Mouse (Mus musculus): ENCODE results near the gene Mef2c. TPM values are rescaled to one million over a fixed set of nuclear protein-coding genes. Genes with fewer than 3 reads are reported as not detected.

Mef2c gene
- polyA plus RNA-seq (2015; fragmentation: Nextera tagmentation; extraction: Ambion mirVana), result 169 and 192 TPM in 2 replicates

GRCm38 (mm10) chr13:83503919-83504318, at the start of gene Mef2c:
Gene Mef2c (plus strand): TSS chr13:83504034.
- Histone ChIP-seq H3K9ac (no peak within 1 kb of the TSS), H3K9me3 (no peaks in the 10 kb centered on the region), H3K4me1 (no peaks in the 10 kb centered on the region), H3K36me3 (no peaks in the 10 kb centered on the region), H3K4me3 (no peak within 1 kb of the TSS), H3K27me3 (no peaks in the 10 kb centered on the region), H3K27ac (no peak within 1 kb of the TSS), H3K4me2 (no peak within 1 kb of the TSS)
- 81% methylated on average over 7 of the region's 7 CpGs for WGBS
- ATAC-seq (ENCODE audit: insufficient number of reproducible peaks, insufficient read depth, low FRiP score, low TSS enrichment, low read depth), result no peak

GRCm38 (mm10) chr13:83458729-83459128, 45.1 kb upstream of the Mef2c start:
- Histone ChIP-seq H3K27me3 (no peaks in the 10 kb centered on the region), H3K4me2 (no peak overlapping the region), H3K36me3 (no peaks in the 10 kb centered on the region), H3K4me1 (peaks cover 21% of the 10 kb centered on the region), H3K9me3 (no peaks in the 10 kb centered on the region), H3K4me3 (no peak overlapping the region), H3K27ac (0 out of 2 replicates have a peak overlapping the region, but pooled peaks have one; percentile 1), H3K9ac (no peak overlapping the region)
- ATAC-seq (ENCODE audit: insufficient number of reproducible peaks, insufficient read depth, low FRiP score, low TSS enrichment, low read depth), result peak; percentile 84

GRCm38 (mm10) chr13:83459600-83459999, 44.2 kb upstream of the Mef2c start:
- no peaks in the 10 kb centered on the region for H3K9me3 ChIP-seq
- H3K4me1 ChIP-seq, result peaks cover 21% of the 10 kb centered on the region
- H3K27me3 ChIP-seq, result no peaks in the 10 kb centered on the region
- no peak overlapping the region for H3K4me3 ChIP-seq
- ATAC-seq (ENCODE audit: insufficient number of reproducible peaks, insufficient read depth, low FRiP score, low TSS enrichment, low read depth), result no peak
- 68% methylated on average over 3 of the region's 3 CpGs for WGBS
- no peaks in the 10 kb centered on the region for H3K36me3 ChIP-seq
- H3K4me2 ChIP-seq, result no peak overlapping the region
- no peak overlapping the region for H3K9ac ChIP-seq
- 0 out of 2 replicates have a peak overlapping the region, but pooled peaks have one; percentile 28 for H3K27ac ChIP-seq

GRCm38 (mm10) chr13:83460620-83461019, 43.2 kb upstream of the Mef2c start:
- no peaks in the 10 kb centered on the region for H3K36me3 ChIP-seq
- H3K9ac ChIP-seq, result no peak overlapping the region
- no peaks in the 10 kb centered on the region for H3K27me3 ChIP-seq
- H3K27ac ChIP-seq, result no peak overlapping the region
- H3K9me3 ChIP-seq, result no peaks in the 10 kb centered on the region
- no peak overlapping the region for H3K4me3 ChIP-seq
- H3K4me1 ChIP-seq, result peaks cover 21% of the 10 kb centered on the region
- no peak overlapping the region for H3K4me2 ChIP-seq
- 92% methylated on average over 1 of the region's 1 CpGs for whole genome bisulfite sequencing
- no peak for ATAC-seq (ENCODE audit: insufficient number of reproducible peaks, insufficient read depth, low FRiP score, low TSS enrichment, low read depth)

- ATAC-seq (ENCODE audit: insufficient number of reproducible peaks, insufficient read depth, low FRiP score, low TSS enrichment, low read depth), result peak; percentile 80
- WGBS, result 32% methylated on average over 2 of the region's 2 CpGs
- Histone ChIP-seq H3K4me2 (no peak overlapping the region), H3K9ac (no peak overlapping the region), H3K4me1 (peaks cover 21% of the 10 kb centered on the region), H3K36me3 (no peaks in the 10 kb centered on the region), H3K4me3 (no peak overlapping the region), H3K9me3 (no peaks in the 10 kb centered on the region), H3K27me3 (no peaks in the 10 kb centered on the region), H3K27ac (peak overlapping the region; percentile 45)
Observed at GRCm38 (mm10) chr13:83461556-83461955, 42.3 kb upstream of the Mef2c start.

- no peak overlapping the region for H3K9ac ChIP-seq
- no peaks in the 10 kb centered on the region for H3K9me3 ChIP-seq
- no peak overlapping the region for H3K4me3 ChIP-seq
- H3K27ac ChIP-seq, result no peak overlapping the region
- H3K4me1 ChIP-seq, result peaks cover 4% of the 10 kb centered on the region
- WGBS, result 96% methylated on average over 5 of the region's 5 CpGs
- no peak for ATAC-seq (ENCODE audit: insufficient number of reproducible peaks, insufficient read depth, low FRiP score, low TSS enrichment, low read depth)
- no peaks in the 10 kb centered on the region for H3K36me3 ChIP-seq
- no peaks in the 10 kb centered on the region for H3K27me3 ChIP-seq
- H3K4me2 ChIP-seq, result no peak overlapping the region
Observed at GRCm38 (mm10) chr13:83466756-83467155, 37.1 kb upstream of the Mef2c start.

- no peak overlapping the region for H3K27ac ChIP-seq
- no peaks in the 10 kb centered on the region for H3K4me1 ChIP-seq
- no peak overlapping the region for H3K9ac ChIP-seq
- no peaks in the 10 kb centered on the region for H3K36me3 ChIP-seq
- H3K4me3 ChIP-seq, result no peak overlapping the region
- no peaks in the 10 kb centered on the region for H3K9me3 ChIP-seq
- no peaks in the 10 kb centered on the region for H3K27me3 ChIP-seq
- no peak for ATAC-seq (ENCODE audit: insufficient number of reproducible peaks, insufficient read depth, low FRiP score, low TSS enrichment, low read depth)
- 55% methylated on average over 3 of the region's 3 CpGs for WGBS
- no peak overlapping the region for H3K4me2 ChIP-seq
Observed at GRCm38 (mm10) chr13:83468794-83469193, 35.0 kb upstream of the Mef2c start.

GRCm38 (mm10) chr13:83473755-83474154, 30.1 kb upstream of the Mef2c start:
- Histone ChIP-seq H3K4me1 (no peaks in the 10 kb centered on the region), H3K27ac (no peak overlapping the region), H3K36me3 (no peaks in the 10 kb centered on the region), H3K27me3 (no peaks in the 10 kb centered on the region), H3K4me2 (no peak overlapping the region), H3K9me3 (no peaks in the 10 kb centered on the region), H3K4me3 (no peak overlapping the region), H3K9ac (no peak overlapping the region)
- no peak for ATAC-seq (ENCODE audit: insufficient number of reproducible peaks, insufficient read depth, low FRiP score, low TSS enrichment, low read depth)
- 75% methylated on average over 2 of the region's 2 CpGs for WGBS

- Histone ChIP-seq H3K4me2 (no peak overlapping the region), H3K4me3 (no peak overlapping the region), H3K9ac (no peak overlapping the region), H3K4me1 (no peaks in the 10 kb centered on the region), H3K27ac (no peak overlapping the region), H3K27me3 (no peaks in the 10 kb centered on the region), H3K36me3 (no peaks in the 10 kb centered on the region), H3K9me3 (no peaks in the 10 kb centered on the region)
- ATAC-seq (ENCODE audit: insufficient number of reproducible peaks, insufficient read depth, low FRiP score, low TSS enrichment, low read depth), result no peak
- 64% methylated on average over 3 of the region's 3 CpGs for WGBS
Observed at GRCm38 (mm10) chr13:83480388-83480787, 23.4 kb upstream of the Mef2c start.

- ATAC-seq (ENCODE audit: insufficient number of reproducible peaks, insufficient read depth, low FRiP score, low TSS enrichment, low read depth), result no peak
- Histone ChIP-seq H3K9ac (no peak overlapping the region), H3K9me3 (no peaks in the 10 kb centered on the region), H3K4me3 (no peak overlapping the region), H3K4me1 (no peaks in the 10 kb centered on the region), H3K4me2 (no peak overlapping the region), H3K27ac (no peak overlapping the region), H3K27me3 (no peaks in the 10 kb centered on the region), H3K36me3 (no peaks in the 10 kb centered on the region)
- 63% methylated on average over 7 of the region's 7 CpGs for WGBS
Observed at GRCm38 (mm10) chr13:83481310-83481709, 22.5 kb upstream of the Mef2c start.

GRCm38 (mm10) chr13:83482087-83482486, 21.7 kb upstream of the Mef2c start:
- ATAC-seq (ENCODE audit: insufficient number of reproducible peaks, insufficient read depth, low FRiP score, low TSS enrichment, low read depth), result no peak
- Histone ChIP-seq H3K9ac (no peak overlapping the region), H3K27me3 (no peaks in the 10 kb centered on the region), H3K4me2 (no peak overlapping the region), H3K36me3 (no peaks in the 10 kb centered on the region), H3K4me3 (no peak overlapping the region), H3K4me1 (no peaks in the 10 kb centered on the region), H3K27ac (no peak overlapping the region), H3K9me3 (no peaks in the 10 kb centered on the region)
- 66% methylated on average over 5 of the region's 5 CpGs for WGBS

- H3K36me3 ChIP-seq, result no peaks in the 10 kb centered on the region
Observed at GRCm38 (mm10) chr13:83484215-83484614, 19.6 kb upstream of the Mef2c start.

More at GRCm38 (mm10) chr13:83484215-83484614, 19.6 kb upstream of the Mef2c start:
- no peak for ATAC-seq (ENCODE audit: insufficient number of reproducible peaks, insufficient read depth, low FRiP score, low TSS enrichment, low read depth)
- Histone ChIP-seq H3K9ac (no peak overlapping the region), H3K27ac (no peak overlapping the region), H3K4me3 (no peak overlapping the region), H3K27me3 (no peaks in the 10 kb centered on the region), H3K4me1 (no peaks in the 10 kb centered on the region), H3K9me3 (0 out of 2 replicates have a peak, but pooled peaks cover 3% of the 10 kb centered on the region), H3K4me2 (no peak overlapping the region)
- 87% methylated on average over 4 of the region's 4 CpGs for WGBS

Data from embryonic facial prominence, embryonic 13.5 days (tissue).